Mouse (Mus musculus): Measurements from ENCODE around the gene Otub1. TPM values are rescaled to one million over a fixed set of nuclear protein-coding genes. Genes with fewer than 3 reads are reported as not detected.

Otub1 gene
- polyA plus RNA-seq, 1 experiment from 2014 or later = 212 TPM

GRCm38 (mm10) chr19:7223488-7223887 is 17.4 kb upstream of the Otub1 start:
- no peak for DNase-seq (ENCODE audit: low spot score)

GRCm38 (mm10) chr19:7222196-7222595 is 16.1 kb upstream of the Otub1 start:
- no peak overlapping the region for H3K27ac ChIP-seq
- H3K27me3 ChIP-seq (ENCODE audit: insufficient read depth, poor library complexity, severe bottlenecking) = no peaks in the 10 kb centered on the region
- no peak for DNase-seq (ENCODE audit: low spot score)
- peaks cover 25% of the 10 kb centered on the region for H3K36me3 ChIP-seq
- no peaks in the 10 kb centered on the region for H3K9me3 ChIP-seq
- no peak overlapping the region for H3K4me3 ChIP-seq
- peaks cover 11% of the 10 kb centered on the region; the same call in 1 of the 2 replicates for H3K4me1 ChIP-seq
- 77% methylated on average over 6 of the region's 6 CpGs for WGBS

More at GRCm38 (mm10) chr19:7223488-7223887, 17.4 kb upstream of the Otub1 start:
- no peak overlapping the region for H3K4me3 ChIP-seq
- H3K9me3 ChIP-seq = no peaks in the 10 kb centered on the region
- H3K27me3 ChIP-seq (ENCODE audit: insufficient read depth, poor library complexity, severe bottlenecking) = no peaks in the 10 kb centered on the region
- H3K27ac ChIP-seq = no peak overlapping the region
- peaks cover 38% of the 10 kb centered on the region for H3K36me3 ChIP-seq
- H3K4me1 ChIP-seq = 0 out of 2 replicates have a peak, but pooled peaks cover 5% of the 10 kb centered on the region

- Histone ChIP-seq H3K4me3 (no peak overlapping the region), H3K36me3 (peaks cover 25% of the 10 kb centered on the region), H3K4me1 (peaks cover 37% of the 10 kb centered on the region), H3K27me3 (ENCODE audit: insufficient read depth, poor library complexity, severe bottlenecking) (no peaks in the 10 kb centered on the region), H3K27ac (no peak overlapping the region), H3K9me3 (no peaks in the 10 kb centered on the region)
- WGBS = 92% methylated on average over 5 of the region's 5 CpGs
- DNase-seq (ENCODE audit: low spot score) = no peak
Observed at GRCm38 (mm10) chr19:7218753-7219152, 12.6 kb upstream of the Otub1 start.

GRCm38 (mm10) chr19:7217926-7218267 is 11.8 kb upstream of the Otub1 start:
- WGBS = 10% methylated on average over 6 of the region's 6 CpGs
- no peak for DNase-seq (ENCODE audit: low spot score)
- no peaks in the 10 kb centered on the region for H3K9me3 ChIP-seq
- H3K27me3 ChIP-seq (ENCODE audit: insufficient read depth, poor library complexity, severe bottlenecking) = no peaks in the 10 kb centered on the region
- peaks cover 34% of the 10 kb centered on the region for H3K36me3 ChIP-seq
- H3K4me3 ChIP-seq = peak overlapping the region; percentile 95
- H3K4me1 ChIP-seq = peaks cover 32% of the 10 kb centered on the region
- H3K27ac ChIP-seq = no peak overlapping the region

- under 1% methylated on average over 50 of the region's 50 CpGs for WGBS
- DNase-seq (ENCODE audit: low spot score) = peak; percentile 100
- peaks cover 36% of the 10 kb centered on the region for H3K36me3 ChIP-seq
- H3K27me3 ChIP-seq (ENCODE audit: insufficient read depth, poor library complexity, severe bottlenecking) = no peaks in the 10 kb centered on the region
- H3K4me3 ChIP-seq = peak within 1 kb of the TSS; percentile 95
- H3K4me1 ChIP-seq = peaks cover 32% of the 10 kb centered on the region
- H3K9me3 ChIP-seq = no peaks in the 10 kb centered on the region
- peak within 1 kb of the TSS; percentile 98 for H3K27ac ChIP-seq
Observed at GRCm38 (mm10) chr19:7217162-7217925, 11.2 kb upstream of the Otub1 start, which contains the start of gene Cox8a. TSS of gene Cox8a (minus strand) at chr19:7217616.

- peaks cover 49% of the 10 kb centered on the region for H3K36me3 ChIP-seq
- WGBS = 90% methylated on average over 5 of the region's 5 CpGs
- 0 out of 2 replicates have a peak overlapping the region, but pooled peaks have one; percentile 12 for H3K27ac ChIP-seq
- H3K27me3 ChIP-seq (ENCODE audit: insufficient read depth, poor library complexity, severe bottlenecking) = no peaks in the 10 kb centered on the region
- no peaks in the 10 kb centered on the region for H3K9me3 ChIP-seq
- no peak overlapping the region for H3K4me3 ChIP-seq
- H3K4me1 ChIP-seq = peaks cover 32% of the 10 kb centered on the region
- DNase-seq (ENCODE audit: low spot score) = no peak
Observed at GRCm38 (mm10) chr19:7214484-7214883, 8.4 kb upstream of the Otub1 start.

GRCm38 (mm10) chr19:7213010-7213409 is 6.9 kb upstream of the Otub1 start:
- Histone ChIP-seq H3K27me3 (ENCODE audit: insufficient read depth, poor library complexity, severe bottlenecking) (no peaks in the 10 kb centered on the region), H3K36me3 (peaks cover 49% of the 10 kb centered on the region), H3K27ac (no peak overlapping the region), H3K4me3 (no peak overlapping the region), H3K9me3 (no peaks in the 10 kb centered on the region), H3K4me1 (peaks cover 28% of the 10 kb centered on the region)
- DNase-seq (ENCODE audit: low spot score) = no peak
- WGBS = 92% methylated on average over 3 of the region's 3 CpGs

- H3K4me1 ChIP-seq = peaks cover 26% of the 10 kb centered on the region
- no peak overlapping the region for H3K4me3 ChIP-seq
- H3K27ac ChIP-seq = no peak overlapping the region
- no peak for DNase-seq (ENCODE audit: low spot score)
- H3K36me3 ChIP-seq = peaks cover 49% of the 10 kb centered on the region
- no peaks in the 10 kb centered on the region for H3K9me3 ChIP-seq
- whole genome bisulfite sequencing = 79% methylated on average over 1 of the region's 1 CpGs
- no peaks in the 10 kb centered on the region for H3K27me3 ChIP-seq (ENCODE audit: insufficient read depth, poor library complexity, severe bottlenecking)
Observed at GRCm38 (mm10) chr19:7212216-7212615, 6.1 kb upstream of the Otub1 start.

- Histone ChIP-seq H3K4me1 (peaks cover 22% of the 10 kb centered on the region), H3K27ac (no peak overlapping the region), H3K9me3 (no peaks in the 10 kb centered on the region), H3K27me3 (ENCODE audit: insufficient read depth, poor library complexity, severe bottlenecking) (no peaks in the 10 kb centered on the region), H3K36me3 (peaks cover 37% of the 10 kb centered on the region), H3K4me3 (no peak overlapping the region)
- WGBS = 88% methylated on average over 7 of the region's 7 CpGs
- DNase-seq (ENCODE audit: low spot score) = no peak
Observed at GRCm38 (mm10) chr19:7209907-7210646, 4.0 kb upstream of the Otub1 start.

GRCm38 (mm10) chr19:7205326-7205725 is 790 bp downstream of the Otub1 start:
- Histone ChIP-seq H3K4me3 (peak overlapping the region; percentile 91), H3K4me1 (peaks cover 39% of the 10 kb centered on the region), H3K36me3 (peaks cover 41% of the 10 kb centered on the region), H3K9me3 (no peaks in the 10 kb centered on the region), H3K27me3 (ENCODE audit: insufficient read depth, poor library complexity, severe bottlenecking) (no peaks in the 10 kb centered on the region), H3K27ac (peak overlapping the region; percentile 98)
- 36% methylated on average over 7 of the region's 7 CpGs for WGBS
- no peak for DNase-seq (ENCODE audit: low spot score)

GRCm38 (mm10) chr19:7204898-7205297 is 1.2 kb downstream of the Otub1 start:
- peak overlapping the region; percentile 98 for H3K27ac ChIP-seq
- no peaks in the 10 kb centered on the region for H3K27me3 ChIP-seq (ENCODE audit: insufficient read depth, poor library complexity, severe bottlenecking)
- peak overlapping the region; percentile 91 for H3K4me3 ChIP-seq
- no peak for DNase-seq (ENCODE audit: low spot score)
- peaks cover 39% of the 10 kb centered on the region for H3K4me1 ChIP-seq
- no peaks in the 10 kb centered on the region for H3K9me3 ChIP-seq
- H3K36me3 ChIP-seq = peaks cover 44% of the 10 kb centered on the region
- WGBS = 56% methylated on average over 2 of the region's 2 CpGs

GRCm38 (mm10) chr19:7200427-7200826 is 5.7 kb downstream of the Otub1 start:
- Histone ChIP-seq H3K27ac (no peak overlapping the region), H3K9me3 (no peaks in the 10 kb centered on the region), H3K27me3 (ENCODE audit: insufficient read depth, poor library complexity, severe bottlenecking) (0 out of 2 replicates have a peak, but pooled peaks cover 2% of the 10 kb centered on the region), H3K4me3 (no peak overlapping the region), H3K36me3 (peaks cover 68% of the 10 kb centered on the region), H3K4me1 (peaks cover 60% of the 10 kb centered on the region)
- no peak for DNase-seq (ENCODE audit: low spot score)
- 42% methylated on average over 1 of the region's 1 CpGs for WGBS

- DNase-seq (ENCODE audit: low spot score) = no peak
- peaks cover 9% of the 10 kb centered on the region; the same call in 1 of the 2 replicates for H3K27me3 ChIP-seq (ENCODE audit: insufficient read depth, poor library complexity, severe bottlenecking)
- 92% methylated on average over 13 of the region's 13 CpGs for WGBS
- H3K36me3 ChIP-seq = peaks cover 65% of the 10 kb centered on the region
- no peaks in the 10 kb centered on the region for H3K9me3 ChIP-seq
- no peak overlapping the region for H3K27ac ChIP-seq
- H3K4me1 ChIP-seq = peaks cover 47% of the 10 kb centered on the region
- no peak overlapping the region for H3K4me3 ChIP-seq
Observed at GRCm38 (mm10) chr19:7199089-7199488, 7.0 kb downstream of the Otub1 start.
